Mouse (Mus musculus) thymus, postnatal 0 days (tissue): ENCODE data around the gene Tbx15. TPM values are rescaled to one million over a fixed set of nuclear protein-coding genes. Genes with fewer than 3 reads are reported as not detected.
"Not testable (repeated sequence)": the region's sequence is repeated elsewhere in the genome, so short reads cannot be mapped to it uniquely, and the experiment has no call there.

Experiments
- DNase-seq: peaks from one replicate; pipeline ENCODE4 v3.0.0-alpha.2; 2015; ENCODE audit warnings: low spot score
- polyA plus RNA-seq: library from polyadenylated mRNA; unstranded; fragments of >200 nt; fragmentation: Nextera tagmentation; extraction: Ambion mirVana; gene quantifications from 2 replicates; pipeline ENCODE4 v1.2.1, GENCODE M21; 2015

Tbx15 gene
- polyA plus RNA-seq, 1 experiment from 2014 or later: 0.12 TPM

DNA sequence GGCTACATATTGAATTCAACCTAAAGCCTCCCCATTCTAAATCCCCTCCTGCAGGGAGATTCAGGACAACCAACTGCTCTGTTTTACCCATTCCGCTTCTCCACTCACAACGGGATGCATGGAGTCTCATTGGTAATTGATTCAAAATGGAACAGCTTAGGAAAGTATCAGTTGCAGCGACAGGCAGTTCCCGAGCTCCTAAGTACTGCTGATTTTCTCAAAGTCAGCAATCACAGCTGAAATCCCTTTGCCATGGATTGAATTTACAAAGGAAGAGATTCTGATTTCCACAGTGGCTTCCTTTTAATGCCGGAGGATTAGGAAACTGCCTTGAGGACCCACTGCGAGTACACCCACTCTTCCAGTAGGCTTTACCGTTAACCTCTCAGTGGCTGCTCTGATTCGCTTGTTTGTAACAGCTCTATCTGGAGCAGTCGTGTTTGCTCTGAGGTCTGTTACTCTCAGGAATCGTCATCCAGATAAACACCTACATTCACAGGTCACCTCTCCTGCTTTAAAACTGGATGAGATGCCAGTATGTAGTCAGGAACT, 26.6 kb downstream of the Tbx15 start:
- no peak for DNase-seq

DNA sequence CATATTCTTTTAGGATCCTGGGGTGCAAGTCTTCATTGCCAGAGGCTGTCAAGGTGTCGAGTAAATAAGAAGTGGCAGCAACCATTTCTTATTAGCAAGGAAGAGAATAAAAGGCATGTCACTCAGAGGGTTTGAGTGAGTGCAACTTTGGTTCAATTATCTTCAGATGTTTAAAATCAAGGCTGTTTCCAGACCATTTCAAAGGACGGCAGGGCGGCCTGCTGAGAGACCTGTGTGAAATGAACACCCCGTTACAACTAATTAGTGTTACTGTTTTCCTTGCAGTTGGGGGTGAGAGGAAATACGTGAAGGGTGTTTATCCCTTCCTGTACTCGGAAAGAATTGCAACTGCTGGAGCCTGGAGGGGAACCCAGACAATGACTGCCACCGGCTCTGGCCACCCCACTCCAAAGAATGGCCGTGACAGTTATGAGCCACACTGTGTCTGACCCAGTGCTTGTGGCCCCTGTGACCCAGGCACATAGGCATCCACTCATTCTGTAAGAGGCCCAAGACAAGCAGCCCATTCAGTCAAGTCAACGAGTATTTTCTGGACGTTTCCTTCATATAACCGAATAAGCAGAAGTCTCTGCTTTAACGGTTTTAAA, 37.9 kb downstream of the Tbx15 start:
- DNase-seq: no peak

DNA sequence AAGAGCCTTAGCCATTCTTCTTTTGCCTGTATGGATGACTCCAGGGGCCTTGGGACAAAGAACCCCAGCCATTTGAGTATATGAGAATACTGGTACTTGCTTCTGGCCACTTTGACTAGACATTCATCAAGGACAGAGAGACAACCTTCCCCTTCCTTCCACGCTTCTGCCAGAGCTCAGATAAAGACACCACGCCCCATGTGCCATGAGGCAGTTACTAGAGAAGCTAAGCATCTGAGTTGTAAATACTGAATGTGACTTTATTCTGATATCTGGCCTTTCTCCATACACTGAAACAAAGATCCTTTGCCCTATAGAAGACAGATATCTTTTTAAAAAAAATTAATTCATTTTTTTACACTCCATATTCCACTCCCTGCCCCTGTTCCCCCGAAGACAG, 39.5 kb downstream of the Tbx15 start:
- DNase-seq: no peak

DNA sequence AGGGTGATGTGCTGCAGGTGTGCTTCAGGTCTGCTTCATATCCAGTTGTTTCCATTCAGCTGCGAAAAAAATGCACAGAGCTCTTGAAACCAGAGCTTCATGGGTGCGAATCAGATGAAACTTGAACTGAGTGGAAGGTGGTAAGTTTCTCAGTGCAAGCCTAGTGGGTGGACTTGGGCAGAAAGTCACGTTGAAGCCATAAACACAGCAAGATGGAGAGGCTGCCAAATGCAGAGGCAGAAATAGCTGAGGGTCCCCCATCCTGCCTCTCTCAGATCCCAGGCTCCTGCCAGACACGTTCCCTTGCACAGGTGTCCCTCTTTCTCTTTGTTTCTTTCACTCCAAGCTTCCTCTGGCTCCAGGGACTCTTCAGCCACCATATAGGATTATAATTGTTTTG, 41.3 kb downstream of the Tbx15 start:
- DNase-seq: no peak

DNA sequence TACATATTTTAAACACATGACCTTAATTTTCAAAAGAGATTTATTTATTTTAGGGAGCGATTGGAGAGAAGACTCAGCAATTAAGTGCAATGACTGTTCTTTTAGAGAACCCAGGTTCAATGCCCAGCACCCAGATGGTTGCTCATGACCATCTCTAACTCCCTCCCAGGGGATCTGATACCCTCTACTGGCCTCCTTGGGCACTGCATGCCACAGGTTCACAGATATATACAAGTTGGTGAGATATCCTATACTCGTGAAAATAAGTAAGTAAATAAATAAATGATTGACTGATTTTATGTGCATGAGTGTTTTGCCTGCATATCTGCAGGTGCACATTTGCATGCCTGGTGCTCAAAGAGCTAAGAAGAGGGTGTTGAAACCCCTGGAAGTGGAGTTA, 48.1 kb downstream of the Tbx15 start:
- DNase-seq: peak; percentile 6

DNA sequence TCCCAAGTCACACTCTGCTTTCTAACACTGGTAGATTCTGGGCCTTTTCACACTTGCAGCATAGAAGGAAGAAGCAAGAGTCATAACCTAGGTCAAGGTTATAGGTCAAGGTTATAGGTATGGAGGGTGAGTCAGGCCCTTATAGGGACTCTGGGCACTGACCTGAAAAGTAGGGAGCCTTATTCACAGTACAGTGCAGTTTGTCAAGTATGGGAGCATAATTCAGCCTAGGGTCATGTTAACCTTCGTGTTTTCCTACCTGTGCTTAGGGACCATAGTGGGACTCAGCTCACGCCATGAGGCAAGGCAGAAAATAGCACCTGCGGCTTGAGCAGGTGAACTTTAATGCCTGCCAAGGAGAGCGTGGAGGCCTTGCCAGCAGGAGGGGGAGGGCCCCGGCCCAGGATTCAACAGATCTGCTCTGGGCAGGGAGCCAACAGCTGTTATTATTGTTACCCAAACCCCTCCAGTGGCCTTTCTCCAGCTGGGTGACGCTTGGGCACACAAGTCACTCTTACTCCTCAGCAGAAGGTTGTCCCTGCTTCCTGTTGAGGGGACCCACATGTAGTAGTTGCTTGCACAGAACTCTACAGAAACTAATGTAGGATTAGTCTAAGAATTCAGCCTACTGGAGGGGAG, 50.0 kb downstream of the Tbx15 start:
- no peak for DNase-seq

DNA sequence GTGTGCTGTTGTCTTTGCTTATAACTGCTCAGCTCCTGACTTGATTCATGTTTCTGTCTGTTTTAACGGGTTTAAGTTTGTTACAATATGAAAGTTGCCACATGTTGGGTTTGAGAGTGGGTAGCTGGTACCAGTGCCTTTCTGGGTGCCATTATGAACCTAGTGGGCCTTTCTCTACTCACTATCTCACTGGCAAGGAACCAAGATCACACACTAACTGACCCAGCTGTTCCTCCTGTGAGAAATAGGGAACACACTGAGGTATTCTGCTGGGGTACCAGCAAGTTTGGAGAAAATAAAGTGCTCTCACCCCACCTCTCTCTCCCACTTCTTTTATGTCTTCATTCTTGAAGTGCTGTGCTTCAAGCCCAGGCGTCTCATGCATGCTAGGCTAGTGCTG, 50.7 kb downstream of the Tbx15 start:
- no peak for DNase-seq

DNA sequence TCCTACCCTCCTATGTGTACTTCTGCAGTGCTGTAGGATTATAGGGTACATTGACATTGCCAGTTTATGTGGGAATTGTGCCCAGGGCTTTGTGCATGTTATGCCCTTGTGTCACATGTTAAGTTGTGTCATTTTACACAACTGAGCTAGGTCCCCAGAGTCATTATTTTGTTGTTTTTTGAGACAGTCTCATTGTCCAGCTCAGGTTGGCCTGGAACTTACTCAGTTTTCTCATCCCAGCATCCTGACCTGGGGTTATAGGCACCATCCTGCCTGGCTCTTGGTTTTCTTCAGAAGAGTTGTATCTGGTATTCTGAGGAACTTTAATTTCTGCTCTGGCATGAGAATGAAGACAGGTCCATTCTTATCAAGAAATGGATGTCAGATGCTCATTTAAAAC, 51.2 kb downstream of the Tbx15 start:
- no peak for DNase-seq

DNA sequence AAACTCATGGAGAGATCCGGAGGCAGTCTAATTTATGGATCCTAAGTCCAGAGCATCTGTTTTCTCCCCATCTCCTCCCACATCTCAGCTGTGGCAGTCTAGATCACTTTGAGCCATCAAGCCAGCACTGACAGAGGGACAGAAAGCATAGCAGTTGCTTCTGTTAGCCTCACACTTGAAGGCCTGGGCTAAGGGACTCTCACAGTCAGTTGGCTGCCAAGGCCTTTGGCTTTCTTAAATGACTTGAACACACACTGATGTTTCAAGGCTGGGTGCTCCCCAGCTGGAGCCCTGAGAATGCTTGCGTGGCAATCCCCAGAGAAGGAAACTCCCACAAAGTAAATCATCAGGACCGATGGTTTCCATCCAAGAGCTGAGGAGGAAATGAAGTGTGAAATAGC, 52.4 kb downstream of the Tbx15 start:
- DNase-seq: no peak

DNA sequence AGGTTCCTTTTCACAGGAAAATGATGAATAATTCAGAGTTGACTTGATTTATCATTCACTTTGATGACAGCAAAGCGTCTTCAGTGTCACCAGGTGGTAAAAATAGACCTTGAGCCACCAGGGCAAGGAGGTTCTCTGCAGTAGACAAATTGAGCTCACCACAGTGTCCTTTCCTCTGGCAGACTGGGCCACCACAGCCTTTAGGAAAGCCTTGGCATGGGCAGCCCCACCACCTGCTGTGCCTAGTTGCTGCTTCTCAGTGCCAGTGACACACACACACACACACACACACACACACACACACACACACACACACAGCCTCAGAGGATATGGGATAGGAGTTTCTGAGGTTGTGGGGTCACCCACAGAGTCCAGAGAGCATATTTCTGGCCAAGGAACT, 54.0 kb downstream of the Tbx15 start:
- not testable (repeated sequence) for DNase-seq

DNA sequence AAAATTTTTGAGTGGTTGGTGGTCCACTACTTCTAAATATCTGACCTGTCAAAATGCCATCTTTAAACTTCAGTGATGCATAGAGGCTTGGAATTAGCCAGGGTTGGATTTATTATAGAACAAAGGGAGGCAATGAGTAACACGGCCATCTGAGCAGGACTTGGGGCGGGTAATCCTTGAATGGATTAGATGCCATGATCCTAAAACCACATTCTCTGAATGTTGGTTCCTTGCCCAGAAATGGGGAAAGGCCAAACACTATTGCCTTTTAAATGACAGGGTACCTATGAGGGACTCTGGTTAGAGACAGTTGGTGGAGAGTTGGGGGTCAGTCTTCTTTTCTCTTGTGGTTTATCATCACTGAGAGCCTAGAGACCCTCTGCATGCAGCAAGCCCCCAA, 55.1 kb downstream of the Tbx15 start:
- no peak for DNase-seq

DNA sequence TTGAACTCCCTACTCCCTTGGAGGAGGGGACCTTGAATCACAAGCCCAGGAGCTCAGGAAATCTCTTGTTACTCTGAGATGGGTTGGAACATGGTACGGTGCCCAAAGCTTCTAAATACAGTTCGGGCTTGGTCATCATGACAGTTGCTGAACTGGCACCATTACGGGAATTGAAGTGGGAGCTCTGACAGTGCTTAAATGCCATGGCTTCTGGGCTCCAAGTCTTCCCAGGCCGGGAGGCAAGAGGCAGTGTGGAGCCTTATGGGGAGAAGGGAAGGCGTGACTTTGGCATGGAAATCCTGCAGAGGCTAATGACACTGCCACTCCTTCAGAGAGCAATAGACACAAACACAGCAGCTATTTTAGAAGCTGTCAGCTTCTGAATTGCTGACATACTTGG, 56.0 kb downstream of the Tbx15 start:
- no peak for DNase-seq

DNA sequence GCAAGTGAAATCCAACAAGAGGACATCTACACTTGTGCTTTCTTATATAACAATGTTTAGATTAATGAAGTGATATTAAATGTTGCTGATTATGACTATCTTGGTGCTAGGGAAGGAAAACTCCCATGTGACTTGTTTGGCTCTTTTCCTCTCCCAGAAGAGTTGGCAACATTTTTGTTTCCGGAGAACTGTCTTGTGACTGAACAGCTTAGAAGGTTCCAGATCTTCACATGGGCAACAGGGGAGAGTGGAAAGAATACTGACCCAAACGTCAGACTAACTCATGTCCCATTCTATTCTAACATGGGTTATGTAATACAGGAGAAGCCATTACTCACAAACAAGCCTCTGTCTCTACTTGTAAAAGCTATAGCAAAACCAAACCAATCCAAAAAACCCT, 60.7 kb downstream of the Tbx15 start:
- DNase-seq: no peak

DNA sequence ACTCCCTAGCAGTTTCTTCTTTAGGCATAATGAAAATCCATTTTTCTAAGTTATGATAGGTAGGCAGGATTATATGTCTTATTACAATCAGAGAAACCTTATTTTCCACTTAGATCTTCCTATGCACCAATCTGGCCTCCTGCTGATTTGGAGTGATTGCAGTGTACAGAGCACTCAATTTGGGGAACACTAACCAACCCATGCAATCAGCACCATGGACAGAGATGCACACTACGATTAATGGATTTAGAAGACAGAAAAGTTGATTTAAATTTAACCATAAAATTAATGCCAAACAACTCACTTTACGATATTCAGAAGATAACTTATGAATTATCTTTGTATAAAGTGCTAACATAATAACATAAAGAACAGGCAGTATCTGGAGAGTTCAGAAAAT, 70.7 kb downstream of the Tbx15 start:
- no peak for DNase-seq

DNA sequence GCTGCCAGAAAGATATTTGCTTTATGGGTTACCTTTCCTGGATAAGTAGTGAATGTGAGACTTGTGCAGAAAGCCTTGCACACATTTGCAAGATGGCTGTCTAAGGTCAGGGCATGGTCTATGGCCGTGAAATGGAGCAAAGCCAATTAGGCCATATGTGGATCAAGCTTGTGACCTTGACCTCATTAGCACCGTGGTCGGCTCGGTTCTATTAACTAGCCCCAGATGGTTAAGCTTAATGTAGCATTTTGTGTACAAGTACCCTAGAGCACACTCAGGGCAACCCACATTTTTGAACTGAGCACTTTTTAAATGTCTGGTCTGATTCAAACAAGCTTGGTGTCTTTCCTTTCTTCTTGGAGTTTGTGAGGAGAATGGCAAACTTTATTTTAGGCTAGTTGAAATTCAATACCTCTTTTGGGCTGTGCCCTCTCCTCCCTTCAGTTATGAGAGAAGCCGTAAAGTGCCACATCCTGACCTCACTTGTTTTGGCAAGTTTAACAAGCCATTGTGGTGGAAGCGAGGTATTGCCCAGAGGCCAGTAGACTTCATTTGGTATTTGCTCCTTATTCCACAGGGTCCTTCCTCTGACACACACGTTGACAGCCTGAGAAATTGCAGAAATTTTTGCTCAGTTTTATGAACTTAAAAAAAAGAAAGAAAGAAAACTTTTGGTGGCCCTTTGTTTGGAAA, 71.9 kb downstream of the Tbx15 start:
- no peak for DNase-seq

DNA sequence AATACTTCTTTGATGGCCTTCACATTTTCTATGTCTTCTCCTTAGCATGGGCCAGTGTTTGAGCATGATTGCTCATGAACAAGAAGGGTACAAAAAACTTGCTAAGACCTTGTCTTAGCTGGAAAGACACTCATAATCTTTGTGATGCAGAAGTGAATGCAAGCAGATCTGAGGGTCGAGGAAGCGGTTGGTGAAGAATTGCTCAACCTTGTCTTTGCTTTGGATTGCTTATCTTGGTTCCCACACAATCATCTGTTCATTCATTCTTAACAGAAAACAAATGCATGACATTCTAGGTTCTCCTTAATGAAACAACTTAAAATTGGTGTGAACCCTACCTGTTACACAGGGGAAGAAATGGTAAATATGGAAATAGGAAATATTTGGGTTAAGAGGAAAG, 82.2 kb downstream of the Tbx15 start:
- no peak for DNase-seq

DNA sequence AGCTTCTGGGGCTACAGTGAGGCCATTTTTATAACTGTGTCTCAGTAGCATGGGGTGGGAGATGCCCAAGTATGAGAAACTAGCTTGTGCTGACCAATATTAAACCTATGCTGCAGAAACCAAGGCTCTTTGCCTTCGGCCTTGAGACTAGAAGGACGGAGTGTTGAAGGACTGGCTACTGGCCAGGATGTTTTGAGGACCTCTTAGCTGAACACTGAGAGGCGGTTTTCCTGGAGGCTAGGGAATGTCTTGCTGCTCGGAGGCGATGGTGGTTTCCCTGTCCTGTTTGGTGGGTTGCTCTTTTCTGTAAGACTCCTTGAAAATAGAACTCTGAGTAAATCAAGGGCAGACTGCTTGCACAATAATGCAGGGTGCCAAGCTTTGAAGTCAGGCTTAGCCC, 89.1 kb downstream of the Tbx15 start:
- DNase-seq: no peak

DNA sequence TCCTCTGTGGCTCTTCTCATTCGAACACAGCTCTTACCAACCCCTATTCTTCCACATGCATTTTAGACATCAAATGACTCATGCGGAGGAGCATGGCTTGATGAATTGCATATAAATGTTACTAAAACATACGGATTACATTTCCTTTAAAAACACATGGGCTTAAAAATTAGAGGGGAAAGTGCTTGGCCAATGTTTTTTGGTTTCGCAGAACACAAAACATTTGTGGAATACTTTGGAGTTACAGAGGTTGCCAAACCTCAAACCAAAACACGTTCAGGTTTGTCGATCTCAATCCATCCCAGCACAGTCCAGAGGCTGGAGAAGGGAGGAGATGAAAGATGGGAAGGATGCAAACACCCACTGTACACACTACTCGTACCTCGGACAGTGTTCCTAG, 90.9 kb downstream of the Tbx15 start:
- DNase-seq: no peak

DNA sequence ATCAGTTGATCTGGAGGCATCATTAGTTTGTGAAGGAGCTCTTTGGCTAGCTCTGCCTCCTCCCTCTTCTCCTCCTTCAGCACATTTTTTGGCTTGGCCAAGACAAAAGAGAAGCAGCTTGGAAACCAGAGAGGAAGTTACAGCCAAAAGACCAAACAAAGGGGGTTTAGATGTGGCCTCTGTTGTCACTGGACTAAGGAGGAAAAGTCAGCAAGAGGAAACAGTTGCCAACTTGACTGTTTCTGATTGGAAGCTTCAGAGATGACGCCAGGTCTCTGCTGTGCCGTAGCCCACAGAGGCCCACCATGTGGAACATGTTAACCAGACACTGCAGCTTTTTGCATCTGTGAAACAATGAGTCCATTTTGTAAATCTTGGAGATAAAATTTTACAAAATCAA, 96.7 kb downstream of the Tbx15 start:
- DNase-seq: no peak

DNA sequence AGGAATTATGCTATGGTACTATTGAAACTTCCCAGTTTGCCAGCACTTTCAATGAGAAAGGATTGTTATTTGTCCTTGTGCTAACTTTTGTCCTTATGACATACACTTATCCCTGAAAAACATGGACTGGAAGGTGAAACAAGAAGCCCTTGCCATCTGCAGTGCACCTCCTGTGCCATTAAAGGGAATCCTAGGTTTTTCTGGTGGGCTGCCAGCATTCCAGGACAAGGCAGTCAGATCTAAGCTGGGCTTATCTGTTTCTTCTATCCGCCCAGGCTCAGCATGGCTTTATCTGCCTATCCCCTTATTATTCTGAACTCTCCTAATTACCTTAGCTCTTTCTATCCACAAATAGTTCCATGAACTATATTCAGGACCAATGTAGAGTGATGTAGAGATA, 98.6 kb downstream of the Tbx15 start:
- DNase-seq: no peak

DNA sequence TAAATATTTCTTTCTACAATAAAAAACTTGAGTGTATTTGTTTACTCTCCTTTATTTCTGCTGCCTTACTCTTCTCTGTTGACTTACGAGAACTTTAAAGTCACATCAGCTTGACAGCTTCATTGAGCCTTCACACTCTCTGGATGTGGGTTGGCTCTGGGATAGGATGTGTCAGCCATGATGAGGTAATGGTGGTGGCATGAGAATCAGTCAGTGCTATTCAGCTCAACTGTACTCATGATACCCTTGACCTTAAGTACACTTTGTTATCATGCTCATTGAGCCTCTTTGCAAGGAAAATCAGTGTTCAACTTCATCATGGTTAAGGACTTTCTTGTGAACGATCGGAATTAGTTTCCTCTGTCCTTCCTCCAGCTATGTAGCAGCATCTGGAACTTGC, 99.8 kb downstream of the Tbx15 start:
- DNase-seq: no peak

DNA sequence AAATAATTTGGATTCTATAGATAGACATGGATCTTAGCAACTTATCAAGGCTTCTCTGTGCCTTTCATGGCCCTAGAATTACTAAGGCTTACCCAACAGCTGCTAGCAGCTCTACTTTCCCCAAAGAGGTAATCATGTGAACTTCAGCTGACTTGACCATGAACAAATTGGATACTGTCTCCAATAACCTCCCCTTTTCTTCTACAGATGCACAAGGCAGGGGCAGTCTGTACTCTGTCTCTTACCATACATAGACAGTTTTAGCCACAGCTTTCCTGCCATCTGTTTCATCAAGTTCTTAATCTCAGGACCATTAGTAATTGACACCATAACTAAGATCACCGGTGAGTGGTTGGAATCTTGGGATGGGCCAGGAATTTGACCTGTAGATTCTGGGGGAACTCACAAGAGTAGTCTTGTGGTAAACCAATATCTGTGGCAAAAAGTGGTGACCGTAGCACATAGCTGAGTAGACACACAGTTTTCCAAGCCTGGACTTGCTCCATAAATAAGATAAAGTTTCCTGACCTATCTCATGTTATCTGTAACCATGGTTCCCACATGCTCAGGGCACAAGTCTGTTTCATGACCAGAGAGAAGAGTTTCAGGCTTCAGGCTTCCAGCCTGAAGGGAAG, 139.6 kb downstream of the Tbx15 start:
- no peak for DNase-seq
